Mouse (Mus musculus): Measurements from ENCODE around the gene Necab3. TPM values are rescaled to one million over a fixed set of nuclear protein-coding genes. Genes with fewer than 3 reads are reported as not detected.

Gene Necab3
- polyA plus RNA-seq, 1 experiment from 2014 or later: 2.7 TPM

DNA sequence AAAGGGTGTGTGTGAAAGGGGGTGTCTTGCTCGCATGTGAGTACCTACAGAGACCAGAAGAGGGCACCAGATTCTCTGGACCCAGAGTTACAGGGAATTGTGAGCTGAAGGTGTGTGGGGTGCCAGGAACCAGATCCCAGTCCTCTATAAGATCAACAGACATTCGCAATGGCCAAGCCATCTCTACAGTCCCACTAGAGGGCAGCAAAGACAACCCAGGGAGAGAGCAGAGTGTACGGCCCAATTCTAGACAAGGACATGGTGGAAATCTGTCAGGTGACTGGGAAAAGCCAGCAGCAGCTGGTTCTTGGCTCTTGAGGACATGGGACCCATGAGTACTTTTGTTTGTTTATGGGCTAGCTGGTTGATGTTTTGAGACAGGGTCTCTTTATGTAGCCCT, 34.3 kb upstream of the Necab3 start:
- no peak overlapping the region for H3K4me2 ChIP-seq (ENCODE audit: low read depth, low read length)
- H3K36me3 ChIP-seq (ENCODE audit: control insufficient read depth, insufficient read depth, low read length): peaks cover 6% of the 10 kb centered on the region; the same call in 1 of the 2 replicates
- no peak overlapping the region for H3K4me3 ChIP-seq (ENCODE audit: low read length)
- no peak overlapping the region for H3K9ac ChIP-seq (ENCODE audit: low read length)
- no peaks in the 10 kb centered on the region for H3K9me3 ChIP-seq (ENCODE audit: control insufficient read depth, low read length)
- H3K4me1 ChIP-seq (replicated peaks; ENCODE audit: control insufficient read depth, insufficient read depth, low read length): no peaks in the 10 kb centered on the region
- 71% methylated on average over 3 of the region's 3 CpGs for WGBS
- no peaks in the 10 kb centered on the region for H3K27me3 ChIP-seq (ENCODE audit: control insufficient read depth, insufficient read depth, low read depth, low read length)
- peak; percentile 41; the same call in 1 of the 2 replicates for ATAC-seq (ENCODE audit: low read depth)
- no peak overlapping the region for H3K27ac ChIP-seq (ENCODE audit: low read length)

DNA sequence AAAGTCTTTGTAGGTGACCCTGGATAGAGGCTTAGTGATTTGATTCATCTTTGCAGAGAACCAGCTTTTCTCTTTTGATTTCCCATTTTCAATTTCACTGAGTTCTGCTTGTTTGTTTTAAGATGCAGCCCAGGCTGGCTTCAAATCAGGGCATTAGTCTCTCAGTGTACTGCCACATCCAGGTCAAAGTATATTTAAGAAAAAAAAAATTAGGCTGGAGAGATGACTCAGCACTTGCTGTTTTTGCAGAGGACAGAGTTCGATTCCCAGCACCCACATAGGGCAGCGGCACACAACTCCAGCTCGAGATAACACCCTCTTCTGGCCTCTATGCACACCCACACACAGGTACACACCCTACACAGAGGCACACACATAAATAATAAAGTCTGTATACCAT, 32.5 kb upstream of the Necab3 start:
- Histone ChIP-seq H3K9me3 (ENCODE audit: control insufficient read depth, low read length) (0 out of 2 replicates have a peak, but pooled peaks cover 4% of the 10 kb centered on the region), H3K4me2 (ENCODE audit: low read depth, low read length) (no peak overlapping the region)
- 89% methylated on average over 3 of the region's 3 CpGs for WGBS

GRCm38 (mm10) chr2:154589051-154589450, 30.4 kb upstream of the Necab3 start:
- Histone ChIP-seq H3K9me3 (ENCODE audit: control insufficient read depth, low read length) (0 out of 2 replicates have a peak, but pooled peaks cover 4% of the 10 kb centered on the region), H3K27me3 (ENCODE audit: control insufficient read depth, insufficient read depth, low read depth, low read length) (no peaks in the 10 kb centered on the region), H3K27ac (ENCODE audit: low read length) (no peak overlapping the region), H3K9ac (ENCODE audit: low read length) (no peak overlapping the region), H3K4me3 (ENCODE audit: low read length) (no peak overlapping the region), H3K4me1 (replicated peaks; ENCODE audit: control insufficient read depth, insufficient read depth, low read length) (peaks cover 3% of the 10 kb centered on the region; the same call in 1 of the 2 replicates), H3K4me2 (ENCODE audit: low read depth, low read length) (no peak overlapping the region), H3K36me3 (ENCODE audit: control insufficient read depth, insufficient read depth, low read length) (peaks cover 14% of the 10 kb centered on the region)
- WGBS: 73% methylated on average over 4 of the region's 4 CpGs
- ATAC-seq (ENCODE audit: low read depth): no peak

More for the DNA sequence above, 32.5 kb upstream of the Necab3 start:
- H3K36me3 ChIP-seq (ENCODE audit: control insufficient read depth, insufficient read depth, low read length): peaks cover 16% of the 10 kb centered on the region
- no peak overlapping the region for H3K4me3 ChIP-seq (ENCODE audit: low read length)
- no peaks in the 10 kb centered on the region for H3K27me3 ChIP-seq (ENCODE audit: control insufficient read depth, insufficient read depth, low read depth, low read length)
- no peak for ATAC-seq (ENCODE audit: low read depth)
- H3K9ac ChIP-seq (ENCODE audit: low read length): no peak overlapping the region
- H3K4me1 ChIP-seq (replicated peaks; ENCODE audit: control insufficient read depth, insufficient read depth, low read length): no peaks in the 10 kb centered on the region
- H3K27ac ChIP-seq (ENCODE audit: low read length): no peak overlapping the region

DNA sequence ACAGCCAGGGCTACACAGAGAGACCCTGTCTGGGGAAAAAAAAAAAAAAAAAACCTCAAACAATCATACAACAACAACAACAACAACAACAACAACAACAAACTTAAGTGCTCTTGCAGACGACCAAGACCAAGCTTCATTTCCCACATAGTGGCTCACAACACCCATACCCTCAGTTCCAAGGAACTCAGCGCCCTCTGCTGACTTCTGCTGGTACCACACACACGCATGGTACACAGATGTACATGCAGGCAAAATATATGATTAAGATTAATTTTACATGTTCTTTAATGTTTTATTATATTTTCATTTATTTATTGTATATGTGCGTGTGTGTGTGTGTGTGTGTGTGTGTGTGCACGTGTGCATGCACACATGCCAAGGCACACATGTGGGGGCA, 27.7 kb upstream of the Necab3 start:
- H3K4me3 ChIP-seq (ENCODE audit: low read length): no peak overlapping the region
- ATAC-seq (ENCODE audit: low read depth): no peak
- 65% methylated on average over 5 of the region's 5 CpGs for WGBS

DNA sequence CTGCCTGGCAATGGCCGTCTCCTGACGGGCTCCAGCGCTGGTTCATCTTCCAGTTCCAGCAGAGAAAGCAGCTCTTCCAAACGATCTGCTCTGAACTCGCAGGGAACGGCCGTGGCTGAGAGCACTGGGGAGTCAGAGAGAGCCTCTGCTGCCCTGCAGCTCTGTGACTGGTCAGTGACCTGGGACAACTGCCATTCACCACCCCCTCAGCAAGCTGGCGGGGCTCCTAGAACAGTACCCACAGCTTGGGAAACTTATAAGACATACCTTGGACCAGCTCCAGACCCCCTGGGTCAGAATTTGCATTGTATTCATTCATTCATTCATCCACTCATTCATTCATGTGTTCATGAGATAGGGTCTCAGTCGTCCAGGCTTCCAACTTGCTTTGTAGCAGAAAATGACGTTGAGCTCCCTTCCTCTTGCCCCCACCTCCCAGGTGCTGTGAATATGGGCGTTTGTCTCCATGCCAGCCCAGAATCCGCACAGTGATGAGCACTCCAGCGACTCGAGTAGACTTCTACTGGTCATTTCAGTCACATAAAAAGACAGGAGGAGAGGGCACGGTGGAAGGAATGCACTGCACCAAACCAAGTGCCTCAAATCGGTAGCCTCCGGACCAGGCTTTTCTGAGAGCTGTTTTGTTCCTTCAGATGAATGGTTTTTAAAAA, 26.4 kb upstream of the Necab3 start:
- H3K36me3 ChIP-seq (ENCODE audit: control insufficient read depth, insufficient read depth, low read length): peaks cover 10% of the 10 kb centered on the region
- 0 out of 2 replicates have a peak, but pooled peaks cover 4% of the 10 kb centered on the region for H3K9me3 ChIP-seq (ENCODE audit: control insufficient read depth, low read length)
- H3K9ac ChIP-seq (ENCODE audit: low read length): no peak overlapping the region
- no peak for ATAC-seq (ENCODE audit: low read depth)
- no peaks in the 10 kb centered on the region for H3K27me3 ChIP-seq (ENCODE audit: control insufficient read depth, insufficient read depth, low read depth, low read length)
- no peak overlapping the region for H3K27ac ChIP-seq (ENCODE audit: low read length)
- 59% methylated on average over 17 of the region's 17 CpGs for WGBS
- no peak overlapping the region for H3K4me3 ChIP-seq (ENCODE audit: low read length)
- no peak overlapping the region for H3K4me2 ChIP-seq (ENCODE audit: low read depth, low read length)
- H3K4me1 ChIP-seq (replicated peaks; ENCODE audit: control insufficient read depth, insufficient read depth, low read length): peaks cover 6% of the 10 kb centered on the region; the same call in 1 of the 2 replicates

More for the DNA sequence above, 27.7 kb upstream of the Necab3 start:
- H3K27me3 ChIP-seq (ENCODE audit: control insufficient read depth, insufficient read depth, low read depth, low read length): no peaks in the 10 kb centered on the region
- no peak overlapping the region for H3K27ac ChIP-seq (ENCODE audit: low read length)
- 0 out of 2 replicates have a peak, but pooled peaks cover 4% of the 10 kb centered on the region for H3K9me3 ChIP-seq (ENCODE audit: control insufficient read depth, low read length)
- peaks cover 10% of the 10 kb centered on the region for H3K36me3 ChIP-seq (ENCODE audit: control insufficient read depth, insufficient read depth, low read length)
- no peak overlapping the region for H3K9ac ChIP-seq (ENCODE audit: low read length)
- H3K4me2 ChIP-seq (ENCODE audit: low read depth, low read length): no peak overlapping the region
- peaks cover 6% of the 10 kb centered on the region; the same call in 1 of the 2 replicates for H3K4me1 ChIP-seq (replicated peaks; ENCODE audit: control insufficient read depth, insufficient read depth, low read length)

- Histone ChIP-seq H3K4me1 (replicated peaks; ENCODE audit: control insufficient read depth, insufficient read depth, low read length) (peaks cover 6% of the 10 kb centered on the region; the same call in 1 of the 2 replicates), H3K27ac (ENCODE audit: low read length) (peak overlapping the region; percentile 17; the same call in 1 of the 2 replicates), H3K4me2 (ENCODE audit: low read depth, low read length) (no peak overlapping the region), H3K36me3 (ENCODE audit: control insufficient read depth, insufficient read depth, low read length) (peaks cover 10% of the 10 kb centered on the region), H3K27me3 (ENCODE audit: control insufficient read depth, insufficient read depth, low read depth, low read length) (no peaks in the 10 kb centered on the region), H3K4me3 (ENCODE audit: low read length) (no peak overlapping the region), H3K9ac (ENCODE audit: low read length) (no peak overlapping the region), H3K9me3 (ENCODE audit: control insufficient read depth, low read length) (0 out of 2 replicates have a peak, but pooled peaks cover 4% of the 10 kb centered on the region)
- 47% methylated on average over 15 of the region's 15 CpGs for WGBS
- peak; percentile 73 for ATAC-seq (ENCODE audit: low read depth)
Observed at GRCm38 (mm10) chr2:154583906-154584872, 25.5 kb upstream of the Necab3 start.

- Histone ChIP-seq H3K4me1 (replicated peaks; ENCODE audit: control insufficient read depth, insufficient read depth, low read length) (peaks cover 6% of the 10 kb centered on the region; the same call in 1 of the 2 replicates), H3K9ac (ENCODE audit: low read length) (no peak overlapping the region), H3K36me3 (ENCODE audit: control insufficient read depth, insufficient read depth, low read length) (peaks cover 1% of the 10 kb centered on the region; the same call in 1 of the 2 replicates), H3K4me2 (ENCODE audit: low read depth, low read length) (no peak overlapping the region), H3K4me3 (ENCODE audit: low read length) (no peak overlapping the region), H3K27me3 (ENCODE audit: control insufficient read depth, insufficient read depth, low read depth, low read length) (no peaks in the 10 kb centered on the region), H3K9me3 (ENCODE audit: control insufficient read depth, low read length) (0 out of 2 replicates have a peak, but pooled peaks cover 1% of the 10 kb centered on the region), H3K27ac (ENCODE audit: low read length) (no peak overlapping the region)
- ATAC-seq (ENCODE audit: low read depth): no peak
- 92% methylated on average over 1 of the region's 1 CpGs for WGBS
Observed at GRCm38 (mm10) chr2:154581421-154581820, 22.7 kb upstream of the Necab3 start.

- no peak overlapping the region for H3K27ac ChIP-seq (ENCODE audit: low read length)
- peak; percentile 34; the same call in 1 of the 2 replicates for ATAC-seq (ENCODE audit: low read depth)
- 63% methylated on average over 8 of the region's 8 CpGs for WGBS
- no peaks in the 10 kb centered on the region for H3K27me3 ChIP-seq (ENCODE audit: control insufficient read depth, insufficient read depth, low read depth, low read length)
- no peaks in the 10 kb centered on the region for H3K9me3 ChIP-seq (ENCODE audit: control insufficient read depth, low read length)
- no peaks in the 10 kb centered on the region for H3K36me3 ChIP-seq (ENCODE audit: control insufficient read depth, insufficient read depth, low read length)
- peaks cover 6% of the 10 kb centered on the region; the same call in 1 of the 2 replicates for H3K4me1 ChIP-seq (replicated peaks; ENCODE audit: control insufficient read depth, insufficient read depth, low read length)
- H3K4me3 ChIP-seq (ENCODE audit: low read length): no peak overlapping the region
- no peak overlapping the region for H3K4me2 ChIP-seq (ENCODE audit: low read depth, low read length)
- peak overlapping the region; percentile 17; the same call in 1 of the 2 replicates for H3K9ac ChIP-seq (ENCODE audit: low read length)
Observed at GRCm38 (mm10) chr2:154580586-154580985, 21.9 kb upstream of the Necab3 start.

DNA sequence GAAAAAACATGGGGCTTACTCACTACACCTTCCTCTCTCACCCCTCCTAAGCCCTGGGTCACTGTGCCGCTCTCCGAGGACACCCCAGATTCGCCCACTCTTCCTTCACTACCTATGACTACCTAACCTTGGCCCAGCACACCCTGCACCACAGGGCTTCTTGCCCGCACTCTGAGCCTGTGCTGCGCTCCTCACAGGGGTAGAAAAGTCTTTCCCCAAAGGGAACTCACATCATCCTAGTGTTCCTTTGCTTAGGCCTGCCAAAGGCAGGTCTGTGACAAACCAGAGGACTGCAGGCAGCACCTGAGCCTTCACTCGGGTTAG, 19.0 kb upstream of the Necab3 start:
- Histone ChIP-seq H3K27ac (ENCODE audit: low read length) (no peak overlapping the region), H3K9ac (ENCODE audit: low read length) (no peak overlapping the region), H3K4me3 (ENCODE audit: low read length) (no peak overlapping the region), H3K36me3 (ENCODE audit: control insufficient read depth, insufficient read depth, low read length) (no peaks in the 10 kb centered on the region), H3K27me3 (ENCODE audit: control insufficient read depth, insufficient read depth, low read depth, low read length) (no peaks in the 10 kb centered on the region), H3K9me3 (ENCODE audit: control insufficient read depth, low read length) (no peaks in the 10 kb centered on the region), H3K4me2 (ENCODE audit: low read depth, low read length) (no peak overlapping the region), H3K4me1 (replicated peaks; ENCODE audit: control insufficient read depth, insufficient read depth, low read length) (no peaks in the 10 kb centered on the region; the same call in 1 of the 2 replicates)
- no peak for ATAC-seq (ENCODE audit: low read depth)
- WGBS: 86% methylated on average over 6 of the region's 6 CpGs
